Mouse (Mus musculus): ENCODE measurements around the gene Olfr111.

DNA sequence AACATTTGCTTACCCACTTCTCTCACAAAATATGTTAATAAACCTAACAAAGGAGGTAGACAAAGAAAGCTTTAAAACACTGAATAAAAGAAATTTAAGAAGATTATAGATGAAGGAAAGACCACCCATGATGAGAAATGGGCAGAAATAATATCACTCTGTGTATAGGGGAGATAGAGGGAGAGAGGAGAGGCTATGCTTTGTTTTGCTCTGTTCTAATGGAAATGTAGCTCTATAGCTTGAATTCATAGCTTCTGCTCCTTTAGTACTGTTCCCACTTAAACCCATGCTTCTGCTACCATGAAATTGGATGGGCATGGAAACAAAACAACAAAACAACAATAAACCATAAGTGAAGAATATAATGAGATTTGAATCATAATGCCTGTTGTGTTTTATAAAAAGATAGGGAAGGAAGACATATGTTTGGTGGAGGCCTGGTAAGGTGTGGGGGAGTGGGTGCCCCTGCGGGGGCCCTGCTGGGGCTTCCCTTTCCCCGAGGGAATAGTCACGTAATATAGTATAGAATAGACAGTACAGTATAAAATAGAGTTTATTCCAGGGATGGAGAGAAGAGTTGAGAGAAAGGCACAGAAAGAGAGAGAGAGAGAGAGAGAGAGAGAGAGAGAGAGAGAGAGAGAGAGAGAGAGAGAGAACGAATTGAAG, 33.8 kb downstream of the Olfr111 start:
- TF ChIP-seq JUND (conservative IDR thresholded peaks at IDR 0.05; ENCODE audit: low read depth, low read length) = no peak
- TF ChIP-seq RCOR1 (conservative IDR thresholded peaks at IDR 0.05; ENCODE audit: low read depth, low read length) = no peak
- no peak for TF ChIP-seq EP300 (IDR thresholded peaks at IDR 0.05; ENCODE audit: low read length)
- TF ChIP-seq POLR2A (IDR thresholded peaks at IDR 0.05; ENCODE audit: low read depth, low read length) = no peak
- no peak for TF ChIP-seq CTCF (conservative IDR thresholded peaks at IDR 0.05 in 1 of 2, IDR thresholded peaks at IDR 0.05 in 1 of 2; ENCODE audit: low read depth in 2 of 2, low read length in 2 of 2)
- TF ChIP-seq ZC3H11A (IDR thresholded peaks at IDR 0.05; ENCODE audit: low read depth, low read length) = no peak
- TF ChIP-seq KAT2A (IDR thresholded peaks at IDR 0.05; ENCODE audit: insufficient replicate concordance, low read length) = no peak

Data from CH12.LX (cell line).